Mouse (Mus musculus) ovary, postnatal 36 days (tissue): ENCODE measurements around the gene Fut9.

Source experiments
- DNase-seq: peaks from one replicate; pipeline ENCODE4 v3.0.0; 2022; ENCODE audit warnings: low spot score, mixed read lengths

The Fut9 gene

GRCm38 (mm10) chr4:25647593-25647992, 152.5 kb downstream of the Fut9 start:
- no peak for DNase-seq

GRCm38 (mm10) chr4:25645580-25645979, 154.5 kb downstream of the Fut9 start:
- no peak for DNase-seq

GRCm38 (mm10) chr4:25641993-25642392, 158.1 kb downstream of the Fut9 start:
- DNase-seq, result no peak

- no peak for DNase-seq
Observed at GRCm38 (mm10) chr4:25633262-25633661, 166.8 kb downstream of the Fut9 start.

GRCm38 (mm10) chr4:25628113-25628512, 171.9 kb downstream of the Fut9 start:
- DNase-seq, result no peak

GRCm38 (mm10) chr4:25627467-25627866, 172.6 kb downstream of the Fut9 start:
- no peak for DNase-seq

- DNase-seq, result no peak
Observed at GRCm38 (mm10) chr4:25627039-25627438, 173.0 kb downstream of the Fut9 start.

- DNase-seq, result no peak
Observed at GRCm38 (mm10) chr4:25623176-25623575, 176.9 kb downstream of the Fut9 start.

- DNase-seq, result no peak
Observed at GRCm38 (mm10) chr4:25617301-25617700, 182.7 kb downstream of the Fut9 start.

GRCm38 (mm10) chr4:25613426-25613825, 186.6 kb downstream of the Fut9 start:
- no peak for DNase-seq

GRCm38 (mm10) chr4:25610481-25610880, 189.6 kb downstream of the Fut9 start:
- DNase-seq, result no peak

GRCm38 (mm10) chr4:25593218-25593617, 206.8 kb downstream of the Fut9 start:
- no peak for DNase-seq
